In genomic region chr2:77251736-77252135, GRCm38 (mm10) we compare ENCODE assay signal across 21 mouse cellular contexts.
"Had no signal": no experiment of that assay in that cellular context is flagged by ENCODE, and none has a peak within 500 bp of the region (broad histone marks: within the 10 kb centered on the region; RNA-seq: fewer than 3 reads in every experiment).

No protein-coding gene starts in this region.

- DNase-seq: heart, postnatal 10 days; heart, postnatal 14 days; heart, postnatal 4 days; kidney, adult 11 months; kidney, adult 18-20 months; kidney, adult 2 months; kidney, adult 8-10 months; kidney, adult 9 months; kidney, postnatal 10 days; kidney, postnatal 14 days; kidney, postnatal 25 days; kidney, postnatal 36 days; kidney, postnatal 4 days; layer of hippocampus, adult 9-11 months; layer of hippocampus, postnatal 36 days had no signal

- ATAC-seq: hindbrain, embryonic 16.5 days; hindbrain, postnatal 0 days; inflammation-experienced regulatory T-cells, adult 6 months; intestine, embryonic 15.5 days; intestine, embryonic 16.5 days; intestine, postnatal 0 days had no signal
